Mouse (Mus musculus) cerebellum, adult 2 months (tissue): ENCODE measurements around the gene Hnrnph1.

Source experiments
- CTCF ChIP-seq: fragments of 200-500 bp; IDR thresholded peaks from 2 replicates; pipeline ENCODE4 v1.5.1; 2011; ENCODE audit warnings: low read depth, mild to moderate bottlenecking, control low read depth, low read length, moderate library complexity, borderline replicate concordance; ENCODE audit not compliant: insufficient read depth
- POLR2A ChIP-seq: fragments of 200-500 bp; IDR thresholded peaks from 2 replicates; pipeline ENCODE4 v1.6.1; 2011; ENCODE audit warnings: low read length, control low read depth, borderline replicate concordance; ENCODE audit not compliant: insufficient read depth

DNA sequence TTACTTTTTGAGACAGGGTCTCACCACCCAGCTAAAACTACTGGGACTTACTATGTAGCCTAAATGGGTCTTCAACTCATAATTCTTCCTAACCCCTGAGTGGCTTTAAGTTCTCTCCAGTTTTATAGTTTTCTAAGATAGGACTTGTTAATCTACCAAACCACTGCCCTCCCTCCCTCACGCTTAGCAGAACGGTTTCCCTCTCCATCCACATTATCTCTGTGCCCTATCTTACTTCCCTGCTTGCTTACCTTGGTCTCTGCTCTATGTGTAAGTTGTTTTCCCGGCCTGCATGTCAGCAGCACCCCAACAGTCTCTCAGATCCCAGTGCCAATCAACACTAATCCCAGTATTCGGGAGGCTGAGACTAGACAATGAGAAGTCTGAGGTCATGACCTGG, 39.9 kb upstream of the Hnrnph1 start:
- TF ChIP-seq CTCF (no peak), POLR2A (no peak)
